Mouse (Mus musculus) cerebral cortex, adult 2 months (tissue): ENCODE results near the gene Klkb1.

Source experiments
- WGBS: fragments of 180-500 bp; shearing (Covaris S2); methylation state at CpG from one replicate; pipeline ENCODE4 v1.1.7; 2018; 5-methylcytosine and 5-hydroxymethylcytosine counted together

Gene Klkb1

DNA sequence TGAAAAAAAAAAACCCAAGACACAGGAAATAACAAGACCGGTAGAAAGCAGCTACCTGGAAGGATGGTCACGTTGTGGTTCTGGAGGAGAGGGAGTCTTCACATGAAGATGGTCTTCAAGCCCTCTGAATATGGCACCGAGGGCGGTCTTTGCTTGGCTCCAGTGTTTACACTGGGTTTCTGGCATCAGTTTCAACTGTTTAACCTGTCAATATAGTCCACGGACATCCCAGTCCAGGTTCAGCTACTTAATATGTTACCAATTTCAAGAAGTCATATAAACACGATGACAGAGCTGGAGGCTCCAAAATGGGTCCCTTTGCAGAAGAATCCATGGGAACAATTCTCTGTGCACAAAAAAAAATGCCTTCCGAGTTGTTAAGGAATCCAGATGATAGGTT is at the start of gene Klkb1:
Gene Klkb1, minus strand, starts transcription at position 173 of the 400 bp plus-strand sequence.
- 90% methylated on average over 7 of the region's 7 CpGs for WGBS

- WGBS = 85% methylated on average over 8 of the region's 8 CpGs
Observed at GRCm38 (mm10) chr8:45344298-45344697, 49.6 kb upstream of the Klkb1 start.

GRCm38 (mm10) chr8:45341630-45342628 is 47.3 kb upstream of the Klkb1 start:
- 88% methylated on average over 12 of the region's 12 CpGs for WGBS

DNA sequence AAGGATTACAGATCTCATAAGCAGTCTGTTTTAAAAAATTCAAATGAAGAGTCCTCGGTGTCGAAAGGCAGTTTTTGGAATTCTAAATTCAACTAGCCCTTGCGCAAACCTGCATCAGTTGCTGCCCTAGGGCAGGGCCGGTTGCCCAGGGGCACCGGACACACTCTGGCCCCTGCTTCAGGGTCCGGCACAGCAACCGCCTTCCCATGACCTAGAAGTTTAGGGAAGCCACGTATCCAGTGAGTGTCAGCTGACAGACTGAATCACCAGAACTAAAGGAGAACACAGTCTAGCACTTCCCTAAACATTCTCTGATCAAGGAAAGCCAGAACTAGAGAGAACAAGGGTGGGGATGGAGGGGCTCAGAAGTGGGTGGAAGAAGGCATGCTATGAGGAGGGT is 38.8 kb upstream of the Klkb1 start:
- WGBS = 5% methylated on average over 8 of the region's 8 CpGs

DNA sequence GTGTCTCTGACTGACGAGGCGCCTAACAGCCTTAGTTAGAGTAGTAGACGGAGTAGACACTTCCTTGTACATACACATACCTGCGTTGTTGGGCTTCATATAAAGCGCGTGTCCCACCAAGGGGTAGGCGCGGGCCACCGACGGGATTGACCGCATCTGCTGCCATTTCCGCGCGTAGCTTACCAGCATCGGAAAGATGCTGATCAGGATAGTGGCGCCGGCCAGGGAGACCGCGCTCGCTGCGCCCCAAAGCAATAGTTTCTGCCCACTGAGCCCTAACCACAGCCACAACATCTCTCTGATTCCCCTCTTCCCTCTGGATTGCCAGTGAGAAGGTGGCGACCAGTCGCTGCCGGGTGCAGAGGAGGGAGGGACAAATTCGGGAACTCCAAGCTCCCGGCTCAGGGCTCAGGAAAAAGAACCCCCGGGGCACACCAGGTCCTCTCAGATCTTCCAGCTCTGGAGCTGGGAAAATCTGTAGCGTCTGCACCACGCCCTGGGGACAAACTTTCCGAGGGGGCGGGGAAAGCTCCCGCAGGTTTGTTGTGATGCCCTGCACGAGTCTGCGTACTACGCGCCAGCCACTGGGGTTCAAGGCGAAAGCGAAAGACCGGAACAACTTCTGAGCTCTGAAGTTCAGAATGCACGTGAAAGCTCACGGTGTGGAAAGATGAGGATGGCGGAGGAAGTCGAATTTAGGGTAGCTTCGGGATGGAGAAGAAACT is 38.2 kb upstream of the Klkb1 start, which contains the start of gene Cyp4v3:
Gene Cyp4v3, minus strand, starts transcription at position 532 of the 725 bp plus-strand sequence.
- WGBS = 3% methylated on average over 44 of the region's 44 CpGs

DNA sequence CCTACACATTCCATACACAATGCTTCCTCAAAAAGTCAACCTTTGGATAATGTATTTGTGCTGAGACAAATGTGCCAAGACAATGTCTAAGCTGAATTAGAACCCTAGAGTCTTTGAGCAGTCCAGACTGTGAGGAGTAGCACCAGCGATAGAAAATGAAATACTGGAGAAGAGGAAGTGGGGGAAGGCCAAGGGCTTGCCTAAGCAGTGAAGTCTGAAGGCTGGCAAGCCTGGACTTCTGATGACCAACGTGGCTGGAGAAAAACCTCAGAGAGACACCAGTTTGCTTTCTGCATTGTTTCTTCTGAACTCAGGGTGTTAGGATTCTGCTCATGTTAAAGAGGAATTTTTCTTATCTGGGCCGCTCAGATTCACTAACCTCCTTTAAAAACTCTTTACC is 36.2 kb upstream of the Klkb1 start:
- WGBS = 84% methylated on average over 3 of the region's 3 CpGs

- 90% methylated on average over 6 of the region's 6 CpGs for WGBS
Observed at GRCm38 (mm10) chr8:45329206-45329980, 34.7 kb upstream of the Klkb1 start.

DNA sequence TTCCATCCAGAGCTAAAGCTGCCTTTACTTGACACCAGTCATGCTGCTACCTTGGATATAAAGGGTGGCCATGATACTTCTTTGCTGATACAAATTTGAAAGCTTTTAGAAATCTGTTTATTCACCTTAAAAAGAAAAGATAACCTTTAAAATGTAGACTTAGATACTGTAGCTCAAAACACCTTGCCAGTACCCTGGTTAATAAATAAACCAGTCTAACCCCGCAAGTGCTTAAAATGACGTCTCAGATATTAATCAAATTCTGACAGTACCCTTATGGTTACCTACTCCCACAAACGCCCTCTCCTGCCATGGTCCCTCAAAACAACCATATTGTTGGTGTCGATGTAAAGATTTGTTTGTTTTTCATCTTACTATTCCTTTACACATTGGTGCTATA is 29.5 kb upstream of the Klkb1 start:
- WGBS = 92% methylated on average over 4 of the region's 4 CpGs

- 90% methylated on average over 2 of the region's 2 CpGs for WGBS
Observed at GRCm38 (mm10) chr8:45321365-45321764, 26.7 kb upstream of the Klkb1 start.

DNA sequence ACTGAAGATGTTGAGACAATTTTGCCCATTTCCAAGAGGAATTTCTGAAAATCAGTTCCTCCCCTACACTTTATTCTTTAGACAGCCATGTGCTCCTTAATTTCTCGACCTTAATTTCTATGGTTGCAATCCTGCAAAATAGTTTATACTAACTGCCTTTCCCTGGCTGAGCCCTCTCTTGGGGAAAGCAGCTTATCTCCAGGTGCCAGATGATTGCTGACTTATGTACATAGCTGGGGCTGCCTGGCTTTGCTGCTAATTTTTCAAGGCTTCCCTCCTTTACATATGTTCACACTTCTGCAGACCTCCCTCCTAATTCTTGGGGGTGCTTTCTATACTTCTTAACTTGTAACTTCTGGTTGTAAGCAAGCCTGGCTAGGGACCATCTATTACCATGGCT is 26.3 kb upstream of the Klkb1 start:
- WGBS = 88% methylated on average over 1 of the region's 1 CpGs

DNA sequence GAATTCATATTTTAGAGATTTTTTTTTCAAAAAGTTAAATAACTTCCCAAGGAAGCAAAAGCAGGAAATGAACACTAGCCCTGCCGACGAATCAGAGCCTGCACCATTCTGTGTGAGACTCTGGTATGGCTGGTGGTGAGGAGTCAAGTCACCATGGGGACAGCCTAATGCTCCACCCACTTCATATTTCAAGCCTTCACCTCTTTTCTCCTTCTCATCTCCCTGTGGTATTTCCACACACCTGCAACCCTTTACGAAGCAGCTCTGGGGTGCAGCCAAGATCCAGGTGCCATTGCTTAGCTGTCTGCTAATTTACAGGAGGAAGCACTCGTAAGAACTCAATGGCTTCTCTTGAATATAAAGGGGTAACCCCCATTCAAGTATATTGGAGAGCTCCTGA is 16.3 kb upstream of the Klkb1 start:
- WGBS = 86% methylated on average over 4 of the region's 4 CpGs

DNA sequence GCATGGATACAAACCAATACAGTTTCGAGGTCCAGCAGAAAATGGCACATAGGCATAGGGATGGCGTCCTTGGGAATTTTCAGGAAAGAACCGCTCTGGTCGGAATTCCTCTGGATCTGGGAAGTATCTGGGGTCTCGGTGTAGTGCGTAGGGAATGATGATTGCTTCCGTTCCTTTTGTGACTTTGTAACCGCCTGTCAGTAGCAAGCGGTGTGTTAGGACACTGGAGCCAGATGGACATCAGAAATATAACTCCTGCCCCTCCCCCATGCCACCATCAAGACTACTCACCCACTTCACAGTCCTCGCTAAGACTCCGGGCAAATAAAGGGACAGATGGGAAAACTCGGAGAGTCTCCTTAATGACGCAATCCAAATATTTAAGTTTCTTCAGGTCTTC is 13.7 kb upstream of the Klkb1 start, which contains the start of gene Gm45753:
Gene Gm45753, minus strand, starts transcription at position 101 of the 400 bp plus-strand sequence.
- WGBS = 94% methylated on average over 13 of the region's 13 CpGs

- WGBS = 92% methylated on average over 1 of the region's 1 CpGs
Observed at GRCm38 (mm10) chr8:45305479-45305878, 10.8 kb upstream of the Klkb1 start.

DNA sequence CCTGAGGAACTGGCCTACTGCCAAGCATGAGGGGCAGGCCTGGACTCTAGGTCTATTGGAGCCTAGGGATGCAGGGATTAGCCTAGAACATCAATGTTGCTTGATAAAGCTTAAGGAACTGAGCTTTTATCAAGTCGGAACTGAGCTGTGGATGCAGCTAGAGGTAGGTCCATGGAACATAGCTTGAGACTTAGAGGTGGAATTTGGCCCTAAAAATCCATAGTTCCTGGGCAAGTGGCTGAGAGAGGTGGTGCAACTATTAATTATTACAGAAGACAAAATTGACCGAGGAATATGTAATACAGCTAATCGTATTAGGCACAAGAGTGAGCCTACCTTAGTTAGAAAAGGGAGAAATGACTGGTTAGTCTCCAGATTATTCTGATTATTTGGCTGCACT is 9.7 kb upstream of the Klkb1 start:
- WGBS = 87% methylated on average over 3 of the region's 3 CpGs

GRCm38 (mm10) chr8:45302390-45302789 is 7.7 kb upstream of the Klkb1 start:
- 46% methylated on average over 8 of the region's 8 CpGs for WGBS

- 92% methylated on average over 6 of the region's 6 CpGs for WGBS
Observed at GRCm38 (mm10) chr8:45295276-45295675, 617 bp upstream of the Klkb1 start.

DNA sequence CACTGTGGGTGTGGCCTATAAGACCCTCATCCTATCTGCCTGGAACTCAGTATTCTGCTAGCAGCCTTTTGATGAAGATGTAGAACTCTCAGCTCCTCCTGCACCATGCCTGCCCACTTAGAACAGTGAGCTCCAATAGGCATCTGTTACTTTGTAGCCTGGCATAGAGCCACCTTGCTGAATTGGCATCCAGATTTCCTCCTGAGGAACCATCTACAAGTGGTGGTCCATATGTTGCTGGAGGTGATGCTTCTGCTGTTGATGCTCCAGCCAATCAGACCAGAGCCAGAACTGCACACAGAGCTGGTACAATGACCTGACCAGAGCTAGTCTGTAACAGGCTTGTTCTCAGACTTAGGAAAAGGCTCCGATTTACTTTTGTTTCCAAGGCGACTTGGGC is 2.9 kb downstream of the Klkb1 start:
- WGBS = 54% methylated on average over 2 of the region's 2 CpGs

GRCm38 (mm10) chr8:45281630-45282029 is 13.0 kb downstream of the Klkb1 start:
- 84% methylated on average over 8 of the region's 8 CpGs for WGBS

DNA sequence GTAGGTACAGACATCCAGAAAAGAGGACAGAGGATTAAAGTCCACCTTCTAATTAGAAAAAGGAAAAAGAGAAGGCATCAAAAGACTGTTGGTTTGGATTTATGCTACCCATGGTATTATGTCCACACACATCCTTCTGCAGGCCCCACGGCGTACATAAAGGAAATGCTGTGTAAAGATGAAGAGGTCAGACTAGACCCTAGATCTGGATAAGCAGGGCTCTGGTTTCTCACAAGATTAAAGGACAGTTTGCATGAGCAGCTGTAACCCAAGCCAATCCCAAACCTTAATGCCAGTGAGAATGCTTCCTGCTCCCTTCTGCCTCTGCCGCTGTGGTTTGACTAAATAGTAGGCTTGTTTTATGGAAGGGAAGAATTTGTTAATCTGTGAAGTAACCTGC is 17.2 kb downstream of the Klkb1 start:
- WGBS = 86% methylated on average over 3 of the region's 3 CpGs

DNA sequence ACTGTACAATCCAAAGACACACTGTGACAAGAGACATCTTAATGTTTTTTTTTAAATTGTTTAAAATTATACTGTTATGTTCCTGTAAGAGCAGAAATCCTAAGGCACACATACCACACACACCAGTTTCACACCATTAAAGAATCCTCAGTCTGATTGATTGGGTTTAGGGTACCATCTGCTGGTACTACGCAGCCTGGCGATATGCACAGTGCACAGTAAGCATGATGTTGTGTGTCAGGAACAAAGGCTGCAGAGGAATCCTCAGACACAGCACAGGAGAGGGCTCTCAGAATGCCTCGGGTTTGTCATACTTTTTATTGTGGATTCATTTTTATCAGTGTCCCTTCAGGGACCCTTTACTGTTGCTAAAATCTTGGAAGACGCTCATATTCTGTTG is 20.3 kb downstream of the Klkb1 start:
- 71% methylated on average over 4 of the region's 4 CpGs for WGBS

- 64% methylated on average over 4 of the region's 4 CpGs for WGBS
Observed at GRCm38 (mm10) chr8:45267611-45268391, 26.9 kb downstream of the Klkb1 start.
